Mouse (Mus musculus): ENCODE data around the gene Hcst. TPM values are rescaled to one million over a fixed set of nuclear protein-coding genes. Genes with fewer than 3 reads are reported as not detected.

Gene Hcst
- polyA plus RNA-seq, 1 experiment from 2014 or later: 0.57 TPM

DNA sequence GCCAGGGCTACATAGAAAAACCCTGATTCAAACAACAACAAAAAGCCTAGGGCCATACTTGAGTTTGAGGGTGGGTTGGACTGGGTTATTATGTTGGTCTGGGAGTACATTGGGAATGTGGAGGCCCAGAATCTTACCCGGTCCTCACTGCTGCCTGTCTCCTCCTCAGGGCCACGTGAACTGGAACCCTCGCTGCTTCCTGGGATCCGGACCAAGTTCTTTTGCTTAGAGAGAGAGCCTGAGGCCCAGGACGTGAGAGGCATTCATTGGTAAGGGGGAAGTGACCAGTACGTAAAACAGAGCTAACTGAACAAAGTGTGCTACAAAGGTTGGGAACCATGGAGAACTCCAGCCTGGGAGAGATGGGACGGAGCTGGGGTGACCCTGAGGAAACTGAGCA lies 30.6 kb upstream of the Hcst start:
- WGBS: 75% methylated on average over 7 of the region's 7 CpGs
- H3K4me2 ChIP-seq (replicated peaks): no peak overlapping the region
- no peaks in the 10 kb centered on the region for H3K36me3 ChIP-seq
- ATAC-seq (ENCODE audit: low FRiP score): no peak
- H3K9me3 ChIP-seq (replicated peaks): 0 out of 2 replicates have a peak, but pooled peaks cover 5% of the 10 kb centered on the region
- H3K9ac ChIP-seq: no peak overlapping the region
- H3K4me1 ChIP-seq: peaks cover 19% of the 10 kb centered on the region
- H3K4me3 ChIP-seq: no peak overlapping the region
- H3K27me3 ChIP-seq: peaks cover 43% of the 10 kb centered on the region
- no peak overlapping the region for H3K27ac ChIP-seq

DNA sequence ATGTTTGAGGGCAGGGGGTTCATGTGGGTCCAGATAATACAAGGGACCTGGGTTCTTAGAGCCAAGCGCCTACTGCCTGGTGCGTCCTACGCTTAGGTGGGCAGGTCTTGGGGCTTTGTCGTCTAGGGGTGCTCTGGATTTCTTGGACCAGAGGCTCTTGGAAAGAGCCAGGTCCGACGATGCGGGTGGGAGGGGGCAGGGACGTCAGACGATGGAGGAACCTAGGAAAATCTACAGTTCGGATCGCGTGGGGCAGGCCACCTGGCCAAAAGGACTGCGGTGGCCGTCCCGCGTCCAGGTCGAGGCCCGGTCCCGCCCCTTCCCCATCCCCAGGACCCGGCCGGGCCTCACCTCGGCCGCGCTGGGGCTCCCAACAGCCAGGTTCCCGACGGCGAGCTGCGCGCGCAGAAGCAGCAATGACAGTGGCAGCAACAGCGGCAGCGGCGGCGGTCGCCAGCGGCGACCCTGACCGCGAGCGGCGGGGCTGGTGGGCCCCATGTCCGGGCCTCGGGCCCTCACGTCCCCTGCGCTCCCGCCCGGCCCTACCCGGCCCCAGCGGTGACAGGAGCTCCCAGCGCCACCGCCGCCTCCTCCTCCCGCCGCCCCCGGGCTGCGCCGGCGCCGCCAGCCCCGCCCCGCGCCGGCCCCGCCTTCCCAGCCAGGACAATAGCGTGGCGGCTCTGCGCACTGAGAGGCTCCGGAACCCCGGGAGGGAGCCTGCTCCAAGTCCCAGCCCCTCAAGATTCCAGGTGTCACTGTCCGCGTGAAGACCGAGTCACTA lies 25.5 kb upstream of the Hcst start, which contains the start of gene Aplp1:
Gene Aplp1 (minus strand): TSS at position 565 of the 781 bp plus-strand sequence.
- WGBS: under 1% methylated on average over 48 of the region's 72 CpGs
- Histone ChIP-seq H3K27me3 (peaks cover 3% of the 10 kb centered on the region; the same call in 1 of the 2 replicates), H3K9ac (peak within 1 kb of the TSS; percentile 90), H3K27ac (peak within 1 kb of the TSS; percentile 97), H3K4me2 (replicated peaks) (peak within 1 kb of the TSS; percentile 84), H3K4me3 (peak within 1 kb of the TSS; percentile 78), H3K36me3 (peaks cover 27% of the 10 kb centered on the region), H3K9me3 (replicated peaks) (0 out of 2 replicates have a peak, but pooled peaks cover 5% of the 10 kb centered on the region), H3K4me1 (peaks cover 34% of the 10 kb centered on the region)
- peak; percentile 78 for ATAC-seq (ENCODE audit: low FRiP score)

DNA sequence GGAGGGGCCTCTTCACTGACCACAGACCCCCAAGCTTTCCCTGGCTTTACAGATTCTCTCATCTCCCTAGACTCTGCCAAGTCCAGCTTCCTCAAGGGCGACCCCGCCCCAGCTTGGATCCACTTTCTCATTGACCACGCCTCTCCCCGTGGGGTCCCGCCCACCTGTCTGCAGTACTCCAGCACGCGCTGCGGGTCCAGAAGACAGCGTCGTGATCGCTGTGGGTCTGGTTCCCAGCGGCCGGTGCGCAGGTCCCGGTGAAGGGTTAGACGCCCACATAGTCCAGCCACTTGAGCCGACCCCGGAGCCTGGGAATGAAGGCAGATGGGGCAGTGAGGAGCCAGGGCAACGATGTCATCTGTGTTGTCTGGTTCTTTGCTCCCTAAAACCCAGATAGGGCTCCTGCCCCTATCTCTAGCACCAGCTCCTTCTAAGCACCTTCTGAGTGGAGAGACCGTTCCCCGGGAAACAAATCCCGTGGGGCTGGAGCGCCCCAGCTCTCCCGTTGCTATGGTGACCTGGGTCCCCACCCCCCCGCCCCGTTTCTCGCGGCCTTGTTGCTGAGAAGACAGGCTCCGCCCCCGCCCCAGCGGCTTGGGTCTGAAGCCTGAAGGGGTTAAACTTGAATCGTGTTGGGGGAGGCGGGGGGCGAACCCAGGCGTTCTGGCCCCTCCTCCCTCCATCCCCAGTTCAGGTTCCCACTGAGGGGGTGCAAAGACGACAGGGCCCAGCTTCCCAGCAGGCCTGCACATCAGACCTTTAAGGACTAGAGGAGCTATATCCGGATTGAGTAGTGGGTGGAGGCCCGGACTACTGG lies 24.7 kb upstream of the Hcst start:
- H3K4me1 ChIP-seq: peaks cover 34% of the 10 kb centered on the region
- H3K36me3 ChIP-seq: peaks cover 34% of the 10 kb centered on the region
- H3K27me3 ChIP-seq: peaks cover 3% of the 10 kb centered on the region; the same call in 1 of the 2 replicates
- H3K4me2 ChIP-seq (replicated peaks): peak overlapping the region; percentile 84
- peak; percentile 59 for ATAC-seq (ENCODE audit: low FRiP score)
- WGBS: under 1% methylated on average over 38 of the region's 38 CpGs
- 0 out of 2 replicates have a peak, but pooled peaks cover 5% of the 10 kb centered on the region for H3K9me3 ChIP-seq (replicated peaks)
- H3K9ac ChIP-seq: peak overlapping the region; percentile 90
- H3K27ac ChIP-seq: peak overlapping the region; percentile 97
- peak overlapping the region; percentile 78 for H3K4me3 ChIP-seq

DNA sequence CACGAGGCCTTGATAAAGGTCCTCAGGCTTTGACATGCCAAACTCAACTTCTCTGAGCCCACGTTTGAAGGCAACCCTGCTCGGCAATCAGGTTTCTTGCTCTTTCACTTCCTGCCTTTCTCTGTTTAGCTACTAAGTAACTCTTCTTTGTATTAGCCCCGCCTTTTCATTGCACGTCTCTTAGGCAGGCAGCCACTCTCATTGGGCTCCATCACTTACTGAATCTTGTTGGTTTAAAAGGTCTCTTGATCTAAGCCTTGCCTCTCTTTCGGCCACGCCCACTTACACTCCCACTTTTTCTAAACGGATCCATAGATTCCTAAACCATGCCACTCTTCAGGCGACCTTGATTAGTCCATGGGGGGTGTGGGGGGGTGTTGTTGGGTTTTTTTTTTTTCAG lies 24.0 kb upstream of the Hcst start:
- Histone ChIP-seq H3K36me3 (peaks cover 41% of the 10 kb centered on the region), H3K4me3 (peak overlapping the region; percentile 78), H3K4me2 (replicated peaks) (peak overlapping the region; percentile 84), H3K27ac (no peak overlapping the region; the same call in 1 of the 2 replicates), H3K9me3 (replicated peaks) (0 out of 2 replicates have a peak, but pooled peaks cover 5% of the 10 kb centered on the region), H3K4me1 (peaks cover 34% of the 10 kb centered on the region), H3K27me3 (peaks cover 3% of the 10 kb centered on the region; the same call in 1 of the 2 replicates), H3K9ac (peak overlapping the region; percentile 90; the same call in 1 of the 2 replicates)
- no peak for ATAC-seq (ENCODE audit: low FRiP score)
- WGBS: 16% methylated on average over 9 of the region's 9 CpGs

DNA sequence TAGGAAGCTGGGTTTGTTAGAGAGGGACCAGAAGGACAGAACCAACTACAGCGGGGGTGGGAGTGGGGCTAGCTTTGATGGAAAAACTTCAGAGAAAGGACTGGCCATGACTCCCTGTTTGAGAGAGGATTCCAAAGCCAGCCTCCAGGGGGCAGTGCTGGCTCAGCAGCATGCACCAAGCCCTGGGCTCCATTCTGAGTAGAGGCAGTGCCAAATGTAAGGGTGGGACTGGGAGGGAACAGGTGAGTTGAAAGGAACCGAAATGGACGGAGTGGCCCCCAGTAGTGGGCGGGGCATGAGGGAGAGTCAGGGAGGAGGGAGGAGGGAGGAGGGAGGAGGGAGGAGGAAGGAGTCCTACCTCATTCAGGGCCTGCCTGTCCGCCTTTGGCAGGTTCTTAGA lies 21.0 kb upstream of the Hcst start:
- Histone ChIP-seq H3K27ac (no peak overlapping the region), H3K9me3 (replicated peaks) (no peaks in the 10 kb centered on the region), H3K27me3 (no peaks in the 10 kb centered on the region; the same call in 1 of the 2 replicates), H3K4me3 (no peak overlapping the region), H3K4me2 (replicated peaks) (no peak overlapping the region), H3K36me3 (peaks cover 66% of the 10 kb centered on the region), H3K4me1 (peaks cover 27% of the 10 kb centered on the region), H3K9ac (no peak overlapping the region)
- no peak for ATAC-seq (ENCODE audit: low FRiP score)
- 15% methylated on average over 4 of the region's 5 CpGs for WGBS

DNA sequence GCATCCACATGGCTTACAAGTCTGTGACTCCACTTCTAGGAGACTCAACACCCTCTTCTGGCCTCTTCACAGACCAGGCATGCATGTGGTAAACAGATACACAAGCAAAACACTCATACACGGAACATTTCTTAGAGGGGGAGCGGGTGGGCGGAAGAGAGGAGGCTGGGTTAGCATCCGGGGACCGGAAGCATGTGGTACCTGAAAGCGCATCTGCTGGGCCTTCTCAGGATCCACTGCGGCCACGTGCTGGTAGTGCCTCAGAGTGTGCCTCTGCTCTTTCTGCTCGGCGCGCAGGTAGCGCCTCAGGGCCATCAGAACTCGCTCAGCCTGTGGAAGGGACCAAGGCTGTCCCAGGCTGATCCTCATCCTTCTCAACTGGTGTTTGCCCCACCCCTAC lies 20.1 kb upstream of the Hcst start:
- ATAC-seq (ENCODE audit: low FRiP score): no peak
- Histone ChIP-seq H3K36me3 (peaks cover 76% of the 10 kb centered on the region), H3K27ac (no peak overlapping the region), H3K4me1 (peaks cover 27% of the 10 kb centered on the region), H3K4me3 (no peak overlapping the region), H3K9me3 (replicated peaks) (no peaks in the 10 kb centered on the region), H3K9ac (no peak overlapping the region), H3K27me3 (peaks cover 5% of the 10 kb centered on the region; the same call in 1 of the 2 replicates), H3K4me2 (replicated peaks) (no peak overlapping the region)
- WGBS: 83% methylated on average over 13 of the region's 13 CpGs

DNA sequence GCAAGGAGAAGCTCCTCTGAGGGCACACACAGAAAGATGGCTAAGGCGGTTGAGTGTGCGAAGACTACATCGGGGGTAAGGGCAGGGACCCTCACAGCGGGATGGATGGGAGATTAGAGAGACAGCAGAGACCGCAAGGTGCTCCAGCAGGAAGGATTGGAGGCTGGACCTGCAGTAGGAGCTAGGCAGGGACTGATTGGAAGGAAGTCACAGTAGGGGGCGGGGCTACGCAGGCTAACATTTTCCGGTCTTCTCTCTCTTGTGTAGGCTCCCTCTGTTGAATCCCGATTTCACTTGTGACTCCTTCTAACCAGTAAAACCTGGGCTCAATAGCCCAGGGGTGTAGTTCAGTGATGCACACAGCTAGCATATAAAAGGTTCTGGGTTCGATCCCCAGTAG lies 17.2 kb upstream of the Hcst start:
- Histone ChIP-seq H3K36me3 (peaks cover 66% of the 10 kb centered on the region), H3K4me1 (no peaks in the 10 kb centered on the region), H3K9me3 (replicated peaks) (no peaks in the 10 kb centered on the region), H3K27me3 (peaks cover 6% of the 10 kb centered on the region; the same call in 1 of the 2 replicates), H3K27ac (no peak overlapping the region), H3K4me2 (replicated peaks) (no peak overlapping the region), H3K4me3 (no peak overlapping the region), H3K9ac (no peak overlapping the region)
- WGBS: 17% methylated on average over 10 of the region's 10 CpGs
- no peak for ATAC-seq (ENCODE audit: low FRiP score)

DNA sequence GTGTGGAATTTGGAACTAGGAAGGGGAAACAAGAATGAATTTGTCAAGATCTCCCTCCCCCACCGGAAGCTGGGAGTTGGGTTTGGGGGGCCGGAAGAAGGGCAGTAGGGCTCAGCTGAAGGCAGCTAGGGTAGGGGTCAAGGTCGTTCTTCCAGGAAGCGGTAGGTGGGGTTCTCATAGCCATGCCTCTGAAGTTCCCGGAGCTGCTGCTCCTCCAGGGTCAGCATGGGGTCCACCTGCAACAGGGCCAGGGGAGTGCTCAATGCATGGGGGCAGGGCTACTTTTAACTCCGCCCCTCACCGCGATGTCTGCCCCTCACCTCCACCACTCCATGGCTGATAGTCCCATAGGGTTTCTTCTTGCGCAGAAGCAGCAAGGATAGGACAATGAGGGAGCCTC lies 15.5 kb upstream of the Hcst start:
- ATAC-seq (ENCODE audit: low FRiP score): no peak
- WGBS: 51% methylated on average over 9 of the region's 9 CpGs
- Histone ChIP-seq H3K4me2 (replicated peaks) (no peak overlapping the region), H3K9me3 (replicated peaks) (no peaks in the 10 kb centered on the region), H3K9ac (no peak overlapping the region), H3K4me1 (no peaks in the 10 kb centered on the region), H3K4me3 (no peak overlapping the region), H3K27me3 (peaks cover 6% of the 10 kb centered on the region; the same call in 1 of the 2 replicates), H3K36me3 (peaks cover 51% of the 10 kb centered on the region), H3K27ac (no peak overlapping the region)

DNA sequence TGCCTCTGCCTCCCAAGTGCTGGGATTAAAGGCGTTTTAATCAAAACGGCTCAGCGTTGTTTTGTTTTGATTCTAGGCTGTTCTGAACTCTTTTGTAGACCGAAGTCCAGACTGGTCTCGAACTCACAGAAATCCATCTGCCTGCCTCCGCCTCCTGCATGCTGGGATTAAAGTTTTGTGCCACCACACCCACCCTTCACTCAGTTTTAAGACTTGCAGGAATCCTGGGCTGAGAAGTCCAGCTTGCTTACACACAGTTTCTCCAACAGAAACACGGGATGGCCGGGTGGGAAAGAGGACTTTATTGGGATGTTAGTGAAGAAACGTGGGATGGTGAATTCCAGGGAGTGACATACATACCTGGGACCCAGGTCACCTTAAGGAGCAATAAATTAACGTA lies 15.0 kb upstream of the Hcst start:
- H3K27me3 ChIP-seq: peaks cover 6% of the 10 kb centered on the region; the same call in 1 of the 2 replicates
- H3K9me3 ChIP-seq (replicated peaks): no peaks in the 10 kb centered on the region
- no peak overlapping the region for H3K9ac ChIP-seq
- H3K36me3 ChIP-seq: peaks cover 47% of the 10 kb centered on the region
- WGBS: 70% methylated on average over 10 of the region's 10 CpGs
- no peaks in the 10 kb centered on the region for H3K4me1 ChIP-seq
- no peak overlapping the region for H3K27ac ChIP-seq
- ATAC-seq (ENCODE audit: low FRiP score): no peak
- H3K4me3 ChIP-seq: no peak overlapping the region
- H3K4me2 ChIP-seq (replicated peaks): no peak overlapping the region

DNA sequence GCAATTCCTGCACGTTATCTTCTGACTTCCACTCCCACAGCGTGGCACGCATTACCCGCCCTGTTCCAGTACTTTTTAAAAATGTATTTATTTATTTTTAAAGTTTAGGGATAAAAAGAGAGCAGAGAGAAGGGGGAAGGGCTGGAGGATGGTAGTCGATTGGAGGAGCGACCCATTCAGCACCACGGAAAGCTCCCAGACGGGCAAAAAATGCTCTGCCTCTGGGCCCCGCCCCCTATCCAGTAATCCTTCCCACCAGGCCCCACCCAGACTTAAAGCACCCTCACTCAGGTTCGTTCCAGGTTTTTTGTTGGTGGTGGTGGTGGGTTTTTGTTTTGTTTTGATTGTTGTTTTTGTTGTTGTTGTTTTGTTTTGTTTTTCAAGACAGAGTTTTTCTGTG lies 14.6 kb upstream of the Hcst start:
- Histone ChIP-seq H3K4me2 (replicated peaks) (no peak overlapping the region), H3K27ac (no peak overlapping the region), H3K9ac (no peak overlapping the region), H3K36me3 (peaks cover 43% of the 10 kb centered on the region), H3K27me3 (peaks cover 6% of the 10 kb centered on the region; the same call in 1 of the 2 replicates), H3K4me3 (no peak overlapping the region), H3K9me3 (replicated peaks) (no peaks in the 10 kb centered on the region), H3K4me1 (no peaks in the 10 kb centered on the region)
- no peak for ATAC-seq (ENCODE audit: low FRiP score)
- WGBS: 6% methylated on average over 10 of the region's 10 CpGs

DNA sequence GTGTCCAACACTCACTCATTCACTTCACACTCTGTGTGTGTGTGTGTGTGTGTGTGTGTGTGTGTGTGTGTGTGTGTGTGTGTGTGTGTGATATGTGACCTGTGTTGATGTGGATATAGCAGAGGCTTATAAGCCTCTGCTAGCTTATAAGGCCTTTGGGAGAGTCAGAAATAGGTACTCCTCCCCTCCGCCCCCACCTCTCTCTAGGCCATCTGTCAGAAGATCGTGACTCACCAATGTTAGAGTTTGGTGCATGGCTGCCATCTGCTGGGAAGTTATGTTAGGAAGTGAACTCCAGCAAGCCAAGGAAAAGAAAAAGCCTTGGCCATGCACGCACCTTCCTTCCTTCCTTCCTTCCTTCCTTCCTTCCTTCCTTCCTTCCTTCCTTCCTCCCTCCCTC lies 12.1 kb upstream of the Hcst start:
- no peak overlapping the region for H3K4me2 ChIP-seq (replicated peaks)
- no peak overlapping the region for H3K27ac ChIP-seq
- no peak overlapping the region for H3K9ac ChIP-seq
- ATAC-seq (ENCODE audit: low FRiP score): peak; percentile 54; the same call in 1 of the 2 replicates
- H3K4me3 ChIP-seq: no peak overlapping the region
- WGBS: 7% methylated on average over 3 of the region's 3 CpGs
- peaks cover 29% of the 10 kb centered on the region for H3K36me3 ChIP-seq
- no peaks in the 10 kb centered on the region for H3K9me3 ChIP-seq (replicated peaks)
- H3K4me1 ChIP-seq: no peaks in the 10 kb centered on the region
- H3K27me3 ChIP-seq: peaks cover 6% of the 10 kb centered on the region; the same call in 1 of the 2 replicates

DNA sequence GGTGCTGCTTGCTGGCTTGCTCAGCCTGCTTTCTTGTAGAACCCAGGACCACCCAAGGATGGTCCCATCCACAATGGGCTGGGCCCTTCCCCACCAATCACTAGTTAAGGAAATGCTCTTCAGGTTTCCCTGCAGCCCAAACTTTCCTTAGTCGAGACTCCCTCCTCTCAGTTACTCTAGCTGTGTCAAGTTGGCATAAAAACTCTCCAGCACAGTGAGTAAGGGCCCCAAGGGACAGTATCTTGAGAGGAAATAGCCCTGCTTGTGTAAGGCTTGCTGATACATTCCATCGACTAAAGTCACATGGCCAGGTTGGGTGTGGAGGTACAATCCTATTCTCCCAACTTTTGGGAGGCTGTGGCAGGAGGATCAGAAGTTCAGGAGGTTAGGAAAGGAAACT lies 10.5 kb upstream of the Hcst start:
- Histone ChIP-seq H3K4me2 (replicated peaks) (no peak overlapping the region), H3K9ac (no peak overlapping the region), H3K27me3 (peaks cover 5% of the 10 kb centered on the region; the same call in 1 of the 2 replicates), H3K9me3 (replicated peaks) (no peaks in the 10 kb centered on the region), H3K27ac (no peak overlapping the region), H3K4me1 (no peaks in the 10 kb centered on the region), H3K36me3 (peaks cover 15% of the 10 kb centered on the region), H3K4me3 (no peak overlapping the region)
- WGBS: 62% methylated on average over 2 of the region's 2 CpGs
- ATAC-seq (ENCODE audit: low FRiP score): no peak

Measured in hindbrain, embryonic 12.5 days (tissue).